Mouse (Mus musculus) adrenal gland, adult (tissue): ENCODE measurements around the gene Nup153.

ENCODE experiments used
- DNase-seq, 2 experiments: peaks; one replicate each; pipeline ENCODE4 v3.0.0; 2022 to 2023; ENCODE audit warnings: low spot score in 1 of 2; ENCODE audit not compliant: inconsistent age in 2 of 2

Gene Nup153

GRCm38 (mm10) chr13:46670514-46670913, 57.2 kb downstream of the Nup153 start:
- DNase-seq, result no peak

- peak in 1 of 2 experiments; percentile 62 for DNase-seq
Measured at GRCm38 (mm10) chr13:46669620-46670271, 58.0 kb downstream of the Nup153 start.

GRCm38 (mm10) chr13:46669048-46669619, 58.6 kb downstream of the Nup153 start, which contains the start of gene Fam8a1:
TSS of gene Fam8a1 (plus strand) at chr13:46669522.
- DNase-seq, result peak; percentile 91 to 97

- DNase-seq, result peak; percentile 8 to 64
Measured at GRCm38 (mm10) chr13:46663461-46663964, 64.2 kb downstream of the Nup153 start.

GRCm38 (mm10) chr13:46659211-46659610, 68.5 kb downstream of the Nup153 start:
- DNase-seq, result no peak

GRCm38 (mm10) chr13:46654566-46654965, 73.2 kb downstream of the Nup153 start:
- no peak for DNase-seq

- no peak for DNase-seq
Measured at GRCm38 (mm10) chr13:46653671-46654070, 74.1 kb downstream of the Nup153 start.

GRCm38 (mm10) chr13:46652671-46653070, 75.1 kb downstream of the Nup153 start:
- no peak for DNase-seq

GRCm38 (mm10) chr13:46651853-46652252, 75.9 kb downstream of the Nup153 start:
- no peak for DNase-seq

- DNase-seq, result no peak
Measured at GRCm38 (mm10) chr13:46645476-46645875, 82.3 kb downstream of the Nup153 start.

- no peak for DNase-seq
Measured at GRCm38 (mm10) chr13:46644175-46644574, 83.6 kb downstream of the Nup153 start.

GRCm38 (mm10) chr13:46642318-46642717, 85.4 kb downstream of the Nup153 start:
- no peak for DNase-seq

GRCm38 (mm10) chr13:46640608-46641468, 86.9 kb downstream of the Nup153 start:
- DNase-seq, result no peak

GRCm38 (mm10) chr13:46634133-46634488, 93.6 kb downstream of the Nup153 start:
- DNase-seq, result no peak

- no peak for DNase-seq
Measured at GRCm38 (mm10) chr13:46633320-46634132, 94.2 kb downstream of the Nup153 start.

- no peak for DNase-seq
Measured at GRCm38 (mm10) chr13:46632796-46633195, 94.9 kb downstream of the Nup153 start.
